Mouse (Mus musculus): ENCODE measurements around the gene Zfp786.

GRCm38 (mm10) chr6:47819626-47820325 lies 10.9 kb downstream of the Zfp786 start:
- TF ChIP-seq CTCF (IDR thresholded peaks at IDR 0.05; ENCODE audit: low read depth) (no peak), EP300 (IDR thresholded peaks at IDR 0.05; ENCODE audit: low read depth) (no peak)
